In genomic region chr13:42315628-42316027, GRCm38 (mm10) we compare ENCODE assay signal across 18 mouse cellular contexts. TPM values are rescaled to one million over a fixed set of nuclear protein-coding genes. Genes with fewer than 3 reads are reported as not detected.
A peak's percentile ranks its signal among the peaks of the same experiment; 100 is the strongest.
DNase-seq lines count a peak whose midpoint lies in the region; ATAC-seq lines count a peak whose summit lies in the region.
"Had no signal": no experiment of that assay in that cellular context is flagged by ENCODE, and none has a peak within 500 bp of the region (broad histone marks: within the 10 kb centered on the region; RNA-seq: fewer than 3 reads in every experiment).

No protein-coding gene starts in this region.

- 0 out of 2 replicates have a peak, but pooled peaks have one; percentile 42 for ATAC-seq in common myeloid progenitor, adult 5-6 weeks (replicated peaks; ENCODE audit: low read depth, poor library complexity, severe bottlenecking)
- peak; percentile 56; the same call in 1 of the 2 replicates for ATAC-seq in granulocyte monocyte progenitor cell, adult 5-6 weeks (replicated peaks; ENCODE audit: poor library complexity, severe bottlenecking)
- ATAC-seq in monocyte, adult 5-6 weeks (replicated peaks; ENCODE audit: insufficient number of reproducible peaks, low FRiP score, low TSS enrichment, poor library complexity, severe bottlenecking) = peak; percentile 59; the same call in 1 of the 2 replicates
- ATAC-seq: forebrain, embryonic 14.5 days; forebrain, embryonic 16.5 days had no signal

- no peak for DNase-seq in urinary bladder, postnatal 25 days (ENCODE audit: low spot score)
- DNase-seq in frontal cortex, adult 2 months (ENCODE audit: extremely low spot score in 1 of 2, low spot score in 1 of 2) = no peak
- DNase-seq: adrenal gland, adult 2 months; adrenal gland, postnatal 10 days; adrenal gland, postnatal 25 days; cerebellum, adult 11 months; cerebellum, adult 18-20 months; cerebellum, adult 8-10 months; cerebellum, adult 9-11 months; cerebellum, postnatal 14 days; embryo, embryonic 11 days had no signal

RNA-seq across cellular contexts. Expression of gene Edn1, which starts 14.4 kb away (rescaled TPM):
- 0.14 TPM in 1 of 2 replicates, not detected in the other for total RNA-seq in common myeloid progenitor, adult 5-6 weeks (2017)
- total RNA-seq in granulocyte monocyte progenitor cell, adult 5-6 weeks (2014; fragmentation: Nextera tagmentation) = not detected in 2 replicates
- total RNA-seq in granulocyte monocyte progenitor cell, adult 5-6 weeks (2017) = not detected in 2 replicates
- total RNA-seq in monocyte, adult 5-6 weeks (2017) = 0.29 TPM in 1 of 3 replicates, not detected in the others
- polyA plus RNA-seq in frontal cortex, adult 2 months (2012; rRNA removed) = 3.0 and 4.2 TPM in 2 replicates
- total RNA-seq: MEL had no signal
- polyA plus RNA-seq: erythroblast, embryonic 14.5 days had no signal
